Mouse (Mus musculus): ENCODE results near the gene Mllt3. TPM values are rescaled to one million over a fixed set of nuclear protein-coding genes. Genes with fewer than 3 reads are reported as not detected.

Mllt3 gene
- polyA plus RNA-seq, 1 experiment: 4.0 TPM

DNA sequence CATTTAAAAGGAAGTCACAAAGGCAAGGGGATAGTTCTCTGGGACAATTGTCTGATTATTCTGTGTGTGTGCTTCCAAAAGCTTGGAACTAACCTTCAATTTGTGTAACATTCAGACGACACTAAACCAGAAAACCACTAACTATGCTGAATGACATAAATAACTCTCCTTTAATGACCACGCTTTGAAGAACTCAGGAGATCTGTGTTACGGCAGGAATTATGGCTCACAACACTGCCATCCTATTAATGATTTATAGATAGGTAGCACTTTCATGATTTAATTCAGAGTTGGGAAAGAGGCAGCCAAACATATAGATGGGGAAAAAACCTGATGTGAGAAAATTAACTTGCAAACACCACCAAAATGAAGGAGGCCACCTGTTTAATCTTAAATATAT, 168.1 kb downstream of the Mllt3 start:
- Histone ChIP-seq H3K27me3 (replicated peaks) (peaks cover 2% of the 10 kb centered on the region), H3K9me3 (no peaks in the 10 kb centered on the region), H3K4me3 (replicated peaks) (no peak overlapping the region), H3K36me3 (replicated peaks; ENCODE audit: low read length) (no peaks in the 10 kb centered on the region), H3K4me1 (peaks cover 15% of the 10 kb centered on the region)
- no peak for TF ChIP-seq GATA1 (IDR thresholded peaks at IDR 0.05; ENCODE audit: borderline replicate concordance, low read length)
- no peak for TF ChIP-seq FLI1 (IDR thresholded peaks at IDR 0.05; ENCODE audit: low read length)

DNA sequence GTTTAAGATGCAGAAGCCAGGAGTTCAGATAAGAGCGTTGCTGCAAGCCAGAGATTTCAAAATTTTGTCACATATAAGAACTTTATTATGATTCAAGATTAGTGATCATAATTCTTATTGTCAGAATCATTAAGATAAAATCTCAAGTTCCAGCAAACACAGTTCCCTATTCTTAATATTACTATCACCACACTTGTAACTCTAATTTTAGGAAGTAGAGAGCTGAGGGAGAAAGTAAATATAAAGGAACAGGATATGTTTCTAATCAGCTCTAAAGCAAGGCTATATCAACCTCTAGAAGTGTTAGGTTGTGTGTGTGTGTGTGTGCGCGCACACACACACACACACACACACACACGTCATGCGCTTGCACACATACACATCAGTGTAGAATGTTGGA, 170.0 kb downstream of the Mllt3 start:
- Histone ChIP-seq H3K4me3 (replicated peaks) (no peak overlapping the region), H3K4me1 (peaks cover 22% of the 10 kb centered on the region), H3K9me3 (no peaks in the 10 kb centered on the region), H3K36me3 (replicated peaks; ENCODE audit: low read length) (no peaks in the 10 kb centered on the region), H3K27me3 (replicated peaks) (peaks cover 9% of the 10 kb centered on the region)
- TF ChIP-seq FLI1 (IDR thresholded peaks at IDR 0.05; ENCODE audit: low read length): no peak

DNA sequence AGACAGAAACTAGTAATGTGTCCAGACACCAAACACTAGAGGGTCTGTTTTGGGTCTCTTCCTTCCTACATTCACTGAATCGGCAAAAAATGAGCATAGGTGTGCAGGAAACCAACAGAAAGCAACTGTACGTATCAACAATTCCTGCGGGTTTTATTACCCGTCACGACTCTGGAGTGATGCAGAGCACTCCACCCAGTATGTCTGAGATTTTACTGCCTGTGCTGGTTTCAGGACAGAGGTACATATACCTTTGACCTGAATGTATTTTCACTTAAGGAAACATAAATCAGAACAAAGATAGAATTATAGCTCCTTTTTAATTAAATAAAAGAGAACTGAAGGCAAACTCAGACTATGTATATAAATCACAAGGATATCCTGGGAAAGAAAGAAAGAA, 172.4 kb downstream of the Mllt3 start:
- Histone ChIP-seq H3K4me1 (peaks cover 19% of the 10 kb centered on the region), H3K27me3 (replicated peaks) (peaks cover 9% of the 10 kb centered on the region)
- no peak for TF ChIP-seq FLI1 (IDR thresholded peaks at IDR 0.05; ENCODE audit: low read length)
- TF ChIP-seq GATA1 (IDR thresholded peaks at IDR 0.05; ENCODE audit: borderline replicate concordance, low read length): no peak

DNA sequence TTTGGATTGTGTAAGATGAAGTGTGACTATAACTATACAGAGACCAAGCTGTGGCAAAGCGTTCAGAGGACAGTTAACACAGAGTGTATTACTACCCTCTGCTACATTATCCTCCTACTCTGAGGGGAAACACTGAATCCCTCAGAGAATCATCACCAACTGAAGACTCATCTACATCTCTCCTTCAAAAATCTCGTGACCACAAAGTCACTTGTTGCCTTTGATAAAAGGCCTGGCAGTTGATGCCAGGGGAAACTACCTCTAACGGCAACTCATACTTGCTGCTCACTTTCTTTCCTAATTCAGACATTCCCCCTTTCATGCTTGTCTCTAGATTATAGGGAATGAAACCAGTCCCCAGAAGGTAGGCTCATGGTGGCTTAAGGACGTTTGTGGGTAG, 174.0 kb downstream of the Mllt3 start:
- H3K4me1 ChIP-seq: peaks cover 19% of the 10 kb centered on the region
- H3K4me3 ChIP-seq (replicated peaks): no peak overlapping the region
- TF ChIP-seq GATA1 (IDR thresholded peaks at IDR 0.05; ENCODE audit: borderline replicate concordance, low read length): no peak
- no peak for TF ChIP-seq FLI1 (IDR thresholded peaks at IDR 0.05; ENCODE audit: low read length)
- H3K27me3 ChIP-seq (replicated peaks): peaks cover 9% of the 10 kb centered on the region
- no peaks in the 10 kb centered on the region for H3K36me3 ChIP-seq (replicated peaks; ENCODE audit: low read length)
- no peaks in the 10 kb centered on the region for H3K9me3 ChIP-seq

More for the DNA sequence above, 172.4 kb downstream of the Mllt3 start:
- Histone ChIP-seq H3K36me3 (replicated peaks; ENCODE audit: low read length) (no peaks in the 10 kb centered on the region), H3K4me3 (replicated peaks) (no peak overlapping the region), H3K9me3 (no peaks in the 10 kb centered on the region)

DNA sequence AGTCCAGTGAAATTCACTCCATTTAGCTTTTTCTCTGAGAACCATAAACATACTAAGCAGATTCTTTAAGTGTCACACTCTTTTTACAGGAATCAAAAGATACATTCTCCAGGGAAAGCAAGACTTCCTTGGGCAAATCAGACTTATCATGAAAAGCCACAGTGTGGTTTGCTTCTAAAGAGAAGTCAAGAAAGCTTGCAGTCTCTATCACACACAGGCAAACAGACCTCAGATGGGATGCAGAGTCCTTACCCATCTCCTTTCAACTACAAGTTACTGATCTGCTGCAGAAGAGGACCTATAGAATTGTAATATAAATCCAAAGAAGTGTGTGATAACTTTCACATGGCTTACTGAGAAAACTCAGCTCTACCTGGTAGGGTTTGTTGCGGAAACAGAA, 175.2 kb downstream of the Mllt3 start:
- H3K27me3 ChIP-seq (replicated peaks): peaks cover 9% of the 10 kb centered on the region
- H3K36me3 ChIP-seq (replicated peaks; ENCODE audit: low read length): no peaks in the 10 kb centered on the region
- H3K4me1 ChIP-seq: peaks cover 19% of the 10 kb centered on the region
- H3K4me3 ChIP-seq (replicated peaks): no peak overlapping the region
- H3K9me3 ChIP-seq: no peaks in the 10 kb centered on the region
- no peak for TF ChIP-seq FLI1 (IDR thresholded peaks at IDR 0.05; ENCODE audit: low read length)
- TF ChIP-seq GATA1 (IDR thresholded peaks at IDR 0.05; ENCODE audit: borderline replicate concordance, low read length): no peak

DNA sequence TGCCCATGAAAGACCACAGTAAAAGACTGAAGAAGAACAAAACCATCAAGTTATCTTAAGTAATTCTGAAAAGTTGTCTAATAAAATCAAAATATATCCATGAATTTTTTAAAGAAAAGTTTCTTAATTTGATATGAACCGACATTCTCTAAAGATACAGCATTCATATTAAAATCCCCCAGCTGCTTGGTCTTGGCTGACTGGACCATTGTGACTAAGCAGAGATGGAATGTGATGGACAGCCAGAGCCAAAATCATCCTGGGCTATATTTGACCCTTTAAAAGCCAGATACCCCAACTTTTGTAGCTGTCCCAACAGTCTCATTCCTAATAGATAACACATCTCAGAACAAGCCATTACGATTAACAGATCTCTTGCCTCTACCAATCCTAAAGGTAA, 180.7 kb downstream of the Mllt3 start:
- no peaks in the 10 kb centered on the region for H3K9me3 ChIP-seq
- no peaks in the 10 kb centered on the region for H3K4me1 ChIP-seq
- H3K36me3 ChIP-seq (replicated peaks; ENCODE audit: low read length): no peaks in the 10 kb centered on the region
- no peaks in the 10 kb centered on the region for H3K27me3 ChIP-seq (replicated peaks)
- H3K4me3 ChIP-seq (replicated peaks): no peak overlapping the region
- TF ChIP-seq FLI1 (IDR thresholded peaks at IDR 0.05; ENCODE audit: low read length) (no peak), GATA1 (IDR thresholded peaks at IDR 0.05; ENCODE audit: borderline replicate concordance, low read length) (no peak)

DNA sequence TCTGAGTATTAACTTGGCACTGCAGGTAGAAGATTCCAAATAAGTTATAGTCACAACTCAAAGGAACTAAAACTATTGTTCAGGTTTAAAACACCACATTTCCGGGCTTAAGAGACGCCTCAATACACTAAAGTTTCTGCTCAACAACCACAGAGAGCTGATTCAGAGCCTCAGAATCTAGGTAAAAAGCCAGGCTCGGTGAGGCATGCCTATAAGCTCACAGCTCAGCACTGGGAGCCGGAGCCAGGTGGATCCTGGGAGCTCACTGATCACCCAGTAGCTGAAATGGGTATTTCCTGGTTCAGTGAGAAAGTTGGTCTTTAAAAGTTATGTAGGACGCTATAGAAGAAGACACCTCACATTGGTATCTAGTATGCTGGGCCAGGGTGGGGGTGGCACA, 183.1 kb downstream of the Mllt3 start:
- Histone ChIP-seq H3K4me1 (no peaks in the 10 kb centered on the region), H3K27me3 (replicated peaks) (no peaks in the 10 kb centered on the region), H3K36me3 (replicated peaks; ENCODE audit: low read length) (no peaks in the 10 kb centered on the region), H3K9me3 (no peaks in the 10 kb centered on the region), H3K4me3 (replicated peaks) (no peak overlapping the region)
- TF ChIP-seq GATA1 (IDR thresholded peaks at IDR 0.05; ENCODE audit: borderline replicate concordance, low read length) (no peak), FLI1 (IDR thresholded peaks at IDR 0.05; ENCODE audit: low read length) (no peak)

DNA sequence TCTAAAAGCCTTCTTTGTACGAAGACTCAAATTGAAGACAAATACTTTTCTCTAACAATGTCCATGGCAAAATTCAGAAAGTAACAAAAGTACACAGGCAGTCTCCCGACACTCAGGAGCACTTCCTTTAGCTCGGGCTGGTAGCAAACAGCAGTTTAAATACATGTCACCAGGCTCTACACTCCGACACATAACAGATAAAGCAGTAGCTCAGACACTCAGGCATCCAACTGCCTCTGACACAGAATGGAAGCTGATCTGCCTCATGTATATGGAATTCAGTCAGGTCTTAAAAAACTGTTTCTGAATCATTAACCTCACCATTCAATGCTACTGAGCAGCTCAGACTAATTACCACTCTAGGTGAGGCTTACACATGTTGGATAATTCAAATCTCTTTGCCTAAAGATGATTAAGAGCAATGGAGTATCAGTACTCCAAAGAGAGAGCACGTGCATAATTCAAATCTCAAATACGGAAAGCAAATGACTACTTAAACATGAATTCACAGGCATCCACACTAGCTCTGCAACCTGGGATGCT, 188.4 kb downstream of the Mllt3 start:
- peaks cover 9% of the 10 kb centered on the region for H3K36me3 ChIP-seq (replicated peaks; ENCODE audit: low read length)

DNA sequence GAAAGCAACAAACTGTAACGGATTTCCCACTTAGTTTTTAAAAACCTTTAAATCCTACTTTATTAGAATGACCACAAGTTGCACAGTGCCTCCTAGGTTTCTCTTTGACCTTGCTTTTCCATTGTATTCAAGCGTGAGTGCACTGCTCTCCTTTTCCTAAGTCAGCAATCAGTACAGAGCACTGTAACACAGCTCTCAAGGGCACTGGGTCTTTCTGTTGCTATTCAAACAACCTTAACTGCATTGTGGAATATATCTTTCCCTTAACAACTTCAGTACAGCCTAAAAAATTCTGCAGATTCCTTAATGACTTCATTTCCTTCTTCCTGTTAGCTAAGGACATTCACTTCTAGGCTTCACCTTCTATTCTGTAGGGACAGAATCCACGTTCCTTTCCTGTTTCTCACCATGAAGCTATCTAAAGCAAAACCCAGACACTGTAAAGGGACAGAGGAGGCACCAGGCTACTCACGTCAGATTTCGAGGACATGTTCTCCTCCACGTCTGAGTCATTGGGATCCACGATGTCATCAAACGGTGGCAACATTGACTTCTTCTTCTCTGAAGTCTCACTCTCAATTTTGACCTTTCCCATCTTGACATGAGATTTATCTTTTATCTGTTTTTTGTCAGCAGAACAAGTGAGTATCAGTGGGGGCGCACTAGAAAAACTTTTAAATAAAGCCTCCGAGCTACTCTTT, 192.8 kb downstream of the Mllt3 start:
- no peaks in the 10 kb centered on the region for H3K27me3 ChIP-seq (replicated peaks)
- peaks cover 12% of the 10 kb centered on the region for H3K36me3 ChIP-seq (replicated peaks; ENCODE audit: low read length)
- H3K4me1 ChIP-seq: peaks cover 4% of the 10 kb centered on the region; the same call in 1 of the 2 replicates
- no peak for TF ChIP-seq FLI1 (IDR thresholded peaks at IDR 0.05; ENCODE audit: low read length)
- TF ChIP-seq GATA1 (IDR thresholded peaks at IDR 0.05; ENCODE audit: borderline replicate concordance, low read length): no peak
- H3K4me3 ChIP-seq (replicated peaks): no peak overlapping the region
- no peaks in the 10 kb centered on the region for H3K9me3 ChIP-seq

More for the DNA sequence above, 188.4 kb downstream of the Mllt3 start:
- H3K4me1 ChIP-seq: peaks cover 4% of the 10 kb centered on the region; the same call in 1 of the 2 replicates
- H3K27me3 ChIP-seq (replicated peaks): no peaks in the 10 kb centered on the region
- no peaks in the 10 kb centered on the region for H3K9me3 ChIP-seq
- no peak for TF ChIP-seq FLI1 (IDR thresholded peaks at IDR 0.05; ENCODE audit: low read length)
- no peak for TF ChIP-seq GATA1 (IDR thresholded peaks at IDR 0.05; ENCODE audit: borderline replicate concordance, low read length)
- no peak overlapping the region for H3K4me3 ChIP-seq (replicated peaks)

DNA sequence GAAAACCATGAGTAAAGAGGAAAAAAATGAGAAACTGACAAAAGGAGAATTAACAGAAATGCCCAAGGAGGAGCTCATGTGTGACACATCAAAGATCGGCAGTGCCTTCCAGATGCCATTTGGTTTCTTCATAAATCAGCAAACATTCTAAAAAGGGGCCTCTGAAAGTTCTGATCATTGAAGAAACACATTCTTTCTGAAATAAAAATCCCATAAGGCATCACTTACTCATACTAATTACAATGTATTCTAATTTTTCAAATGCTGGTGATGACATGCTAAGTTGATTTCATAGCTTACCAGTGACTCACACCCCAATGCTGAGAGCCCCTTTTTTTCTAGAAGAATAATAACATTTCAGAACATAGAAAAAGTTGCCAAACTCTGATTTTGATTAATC, 194.4 kb downstream of the Mllt3 start:
- Histone ChIP-seq H3K4me3 (replicated peaks) (no peak overlapping the region), H3K4me1 (peaks cover 4% of the 10 kb centered on the region; the same call in 1 of the 2 replicates), H3K9me3 (no peaks in the 10 kb centered on the region), H3K36me3 (replicated peaks; ENCODE audit: low read length) (peaks cover 12% of the 10 kb centered on the region), H3K27me3 (replicated peaks) (no peaks in the 10 kb centered on the region)
- TF ChIP-seq GATA1 (IDR thresholded peaks at IDR 0.05; ENCODE audit: borderline replicate concordance, low read length): no peak
- no peak for TF ChIP-seq FLI1 (IDR thresholded peaks at IDR 0.05; ENCODE audit: low read length)

Data from megakaryocyte, embryonic 14.5 days (primary cell).